ENCODE assay signal across 7 mouse cellular contexts in genomic region chr5:45639715-45640092, GRCm38 (mm10). TPM values are rescaled to one million over a fixed set of nuclear protein-coding genes. Genes with fewer than 3 reads are reported as not detected.
DNase-seq lines count a peak whose midpoint lies in the region; ATAC-seq lines count a peak whose summit lies in the region.

No protein-coding gene starts in this region.

- H3K27me3 ChIP-seq in embryonic facial prominence, embryonic 13.5 days: peaks cover 25% of the 10 kb centered on the region
- H3K27me3 ChIP-seq in intestine, embryonic 14.5 days (replicated peaks; ENCODE audit: control insufficient read depth, insufficient read depth, low read length): peaks cover 24% of the 10 kb centered on the region
- H3K27me3 ChIP-seq in neural tube, embryonic 13.5 days: peaks cover 14% of the 10 kb centered on the region

- peak overlapping the region; percentile 94 for H3K4me2 ChIP-seq in embryonic facial prominence, embryonic 13.5 days
- H3K4me2 ChIP-seq in intestine, embryonic 14.5 days (ENCODE audit: low read length): peak overlapping the region; percentile 98
- peak overlapping the region; percentile 82 for H3K4me2 ChIP-seq in neural tube, embryonic 13.5 days

- ATAC-seq in embryonic facial prominence, embryonic 13.5 days (ENCODE audit: insufficient number of reproducible peaks, insufficient read depth, low FRiP score, low TSS enrichment, low read depth): no peak
- peak; percentile 34; the same call in 1 of the 2 replicates for ATAC-seq in intestine, embryonic 14.5 days (replicated peaks; ENCODE audit: low FRiP score, low TSS enrichment, low read depth)
- peak; percentile 49 for ATAC-seq in neural tube, embryonic 13.5 days (ENCODE audit: low read depth)

- no peaks in the 10 kb centered on the region for H3K9me3 ChIP-seq in embryonic facial prominence, embryonic 13.5 days
- no peaks in the 10 kb centered on the region for H3K9me3 ChIP-seq in intestine, embryonic 14.5 days (ENCODE audit: control insufficient read depth, low read length)
- no peaks in the 10 kb centered on the region for H3K9me3 ChIP-seq in neural tube, embryonic 13.5 days

- H3K36me3 ChIP-seq in embryonic facial prominence, embryonic 13.5 days: no peaks in the 10 kb centered on the region
- H3K36me3 ChIP-seq in intestine, embryonic 14.5 days (ENCODE audit: control insufficient read depth, insufficient read depth, low read length): no peaks in the 10 kb centered on the region
- no peaks in the 10 kb centered on the region for H3K36me3 ChIP-seq in neural tube, embryonic 13.5 days

- peaks cover 6% of the 10 kb centered on the region; the same call in 1 of the 2 replicates for H3K4me1 ChIP-seq in embryonic facial prominence, embryonic 13.5 days
- H3K4me1 ChIP-seq in intestine, embryonic 14.5 days (replicated peaks; ENCODE audit: control insufficient read depth, insufficient read depth, low read length): 0 out of 2 replicates have a peak, but pooled peaks cover 5% of the 10 kb centered on the region
- peaks cover 6% of the 10 kb centered on the region for H3K4me1 ChIP-seq in neural tube, embryonic 13.5 days (replicated peaks)

- DNase-seq in layer of hippocampus, postnatal 10 days (ENCODE audit: low spot score in 2 of 2): peak; percentile 13 to 29
- no peak for DNase-seq in layer of hippocampus, postnatal 14 days (ENCODE audit: low spot score in 2 of 2)
- DNase-seq in intestine, embryonic 14.5 days (ENCODE audit: low spot score): no peak
- no peak for DNase-seq in gastrocnemius, postnatal 10 days
- no peak for DNase-seq in lung, postnatal 25 days (ENCODE audit: low spot score)

- peak overlapping the region; percentile 62 for H3K4me3 ChIP-seq in embryonic facial prominence, embryonic 13.5 days
- H3K4me3 ChIP-seq in intestine, embryonic 14.5 days (ENCODE audit: low read depth, low read length): peak overlapping the region; percentile 65
- H3K4me3 ChIP-seq in neural tube, embryonic 13.5 days: peak overlapping the region; percentile 53

- H3K27ac ChIP-seq in embryonic facial prominence, embryonic 13.5 days: no peak overlapping the region
- no peak overlapping the region for H3K27ac ChIP-seq in intestine, embryonic 14.5 days (ENCODE audit: low read depth)
- peak overlapping the region; percentile 57; the same call in 1 of the 2 replicates for H3K27ac ChIP-seq in neural tube, embryonic 13.5 days (replicated peaks)

- H3K9ac ChIP-seq in embryonic facial prominence, embryonic 13.5 days: peak overlapping the region; percentile 72
- peak overlapping the region; percentile 61 for H3K9ac ChIP-seq in intestine, embryonic 14.5 days (ENCODE audit: low read length)
- H3K9ac ChIP-seq in neural tube, embryonic 13.5 days: peak overlapping the region; percentile 73

- WGBS in embryonic facial prominence, embryonic 13.5 days: 1% methylated on average over 8 of the region's 8 CpGs
- WGBS in intestine, embryonic 14.5 days: 2% methylated on average over 8 of the region's 8 CpGs
- WGBS in neural tube, embryonic 13.5 days: 1% methylated on average over 8 of the region's 8 CpGs

RNA-seq across cellular contexts. Expression of gene Fam184b, which starts 0.3 kb away (rescaled TPM):
- total RNA-seq in layer of hippocampus, postnatal 10 days (2021): 10 to 100 TPM; 20.5 to 21.4 TPM
- 10 to 100 TPM; 13.5 to 16.0 TPM for total RNA-seq in layer of hippocampus, postnatal 14 days (2021)
- 0.85 and 1.1 TPM in 2 replicates for polyA plus RNA-seq in embryonic facial prominence, embryonic 13.5 days (2015; fragmentation: Nextera tagmentation; extraction: Ambion mirVana)
- polyA plus RNA-seq in intestine, embryonic 14.5 days (2014; fragmentation: Nextera tagmentation; extraction: Ambion mirVana): 5.0 and 5.8 TPM in 2 replicates
- 4.0 and 4.8 TPM in 2 replicates for polyA plus RNA-seq in neural tube, embryonic 13.5 days (2015; fragmentation: Nextera tagmentation; extraction: Ambion mirVana)
- 1 to 10 TPM; 2.0 to 2.3 TPM for total RNA-seq in gastrocnemius, postnatal 10 days (2021)

RNA-seq across cellular contexts. Expression of gene Ncapg, which starts 30.0 kb away (rescaled TPM):
- 1 to 10 TPM; 1.9 to 2.4 TPM for total RNA-seq in layer of hippocampus, postnatal 10 days (2021)
- 1 to 10 TPM in 1 of 2 experiments, under 1 TPM in 1; 0.81 to 1.7 TPM for total RNA-seq in layer of hippocampus, postnatal 14 days (2021)
- 49.6 and 52.4 TPM in 2 replicates for polyA plus RNA-seq in embryonic facial prominence, embryonic 13.5 days (2015; fragmentation: Nextera tagmentation; extraction: Ambion mirVana)
- 52.3 and 56.1 TPM in 2 replicates for polyA plus RNA-seq in intestine, embryonic 14.5 days (2014; fragmentation: Nextera tagmentation; extraction: Ambion mirVana)
- polyA plus RNA-seq in neural tube, embryonic 13.5 days (2015; fragmentation: Nextera tagmentation; extraction: Ambion mirVana): 9.1 and 10.1 TPM in 2 replicates
- total RNA-seq in gastrocnemius, postnatal 10 days (2021): 1 to 10 TPM; 4.7 to 7.7 TPM

Comparison
In these comparisons a context has a peak if more than half of its experiments do, and no peak if none do; other contexts are left out.
1. DNase-seq: peak in layer of hippocampus, postnatal 10 days (2 of 2); none in layer of hippocampus, postnatal 14 days (0 of 2), intestine, embryonic 14.5 days (single experiment), gastrocnemius, postnatal 10 days (single experiment) and lung, postnatal 25 days (single experiment).
2. RNA of gene Fam184b, which starts 0.3 kb away (total RNA-seq): 20.5 to 21.4 TPM in layer of hippocampus, postnatal 10 days and 13.5 to 16.0 TPM in layer of hippocampus, postnatal 14 days; 2.0 to 2.3 TPM in gastrocnemius, postnatal 10 days; every median in the first group is over 4 times any median in the second.
3. Peak in every context shown above with its lines, with median percentiles within 50 percentile points of each other: H3K4me2 ChIP-seq, H3K4me3 ChIP-seq and H3K9ac ChIP-seq.